Mouse (Mus musculus) kidney, embryonic 14.5 days (tissue): ENCODE measurements around the gene Tbx20. TPM values are rescaled to one million over a fixed set of nuclear protein-coding genes. Genes with fewer than 3 reads are reported as not detected.

ENCODE experiments used
- ATAC-seq: fragments of 200-750 bp; cut with Nextera tagmentation; 2 replicates; pipeline ENCODE4 v1.8.0; 2017; ENCODE audit warnings: moderate number of reproducible peaks, mild to moderate bottlenecking, moderate TSS enrichment, moderate library complexity; ENCODE audit not compliant: low FRiP score, low TSS enrichment
- H3K27ac ChIP-seq: fragments of 300-500 bp; sonication (generic); 2 replicates; pipeline ENCODE4 v1.5.1; 2014; ENCODE audit warnings: low read depth, mild to moderate bottlenecking, low read length, moderate library complexity, mixed read lengths
- H3K27me3 ChIP-seq: fragments of 300-500 bp; sonication (generic); 2 replicates; pipeline ENCODE4 v1.6.1; 2014; ENCODE audit warnings: mild to moderate bottlenecking, low read length; ENCODE audit not compliant: control insufficient read depth, insufficient read depth
- H3K36me3 ChIP-seq: fragments of 300-500 bp; sonication (generic); 2 replicates; pipeline ENCODE4 v1.6.1; 2014; ENCODE audit warnings: low read length, mixed read lengths; ENCODE audit not compliant: control insufficient read depth, insufficient read depth
- H3K4me1 ChIP-seq: fragments of 300-500 bp; sonication (generic); 2 replicates; pipeline ENCODE4 v1.6.1; 2014; ENCODE audit warnings: low read length, mixed read lengths; ENCODE audit not compliant: control insufficient read depth, insufficient read depth
- H3K4me2 ChIP-seq: fragments of 300-500 bp; sonication (generic); replicated peaks from 2 replicates; pipeline ENCODE4 v1.6.1; 2014; ENCODE audit warnings: low read depth, mild to moderate bottlenecking, low read length
- H3K4me3 ChIP-seq: fragments of 300-500 bp; sonication (generic); 2 replicates; pipeline ENCODE4 v1.5.1; 2014; ENCODE audit warnings: mild to moderate bottlenecking, low read length
- H3K9ac ChIP-seq: fragments of 300-500 bp; sonication (generic); 2 replicates; pipeline ENCODE4 v1.6.1; 2014; ENCODE audit warnings: low read depth, mild to moderate bottlenecking, low read length, moderate library complexity
- H3K9me3 ChIP-seq: fragments of 300-500 bp; sonication (generic); 2 replicates; pipeline ENCODE4 v1.6.1; 2016; ENCODE audit warnings: low read length; ENCODE audit not compliant: control insufficient read depth
- WGBS: fragments of 180-500 bp; shearing (Covaris S2); extraction: QIAGEN DNeasy Blood & Tissue Kit; methylation state at CpG from one replicate; pipeline ENCODE4 v1.1.7; 2014; 5-methylcytosine and 5-hydroxymethylcytosine counted together
- polyA plus RNA-seq: library from polyadenylated mRNA; unstranded; fragments of >200 nt; fragmentation: Nextera tagmentation; extraction: Ambion mirVana; gene quantifications from 2 replicates; pipeline ENCODE4 v1.2.1, GENCODE M21; 2014

Gene Tbx20
- polyA plus RNA-seq, 1 experiment from 2014 or later = not detected

DNA sequence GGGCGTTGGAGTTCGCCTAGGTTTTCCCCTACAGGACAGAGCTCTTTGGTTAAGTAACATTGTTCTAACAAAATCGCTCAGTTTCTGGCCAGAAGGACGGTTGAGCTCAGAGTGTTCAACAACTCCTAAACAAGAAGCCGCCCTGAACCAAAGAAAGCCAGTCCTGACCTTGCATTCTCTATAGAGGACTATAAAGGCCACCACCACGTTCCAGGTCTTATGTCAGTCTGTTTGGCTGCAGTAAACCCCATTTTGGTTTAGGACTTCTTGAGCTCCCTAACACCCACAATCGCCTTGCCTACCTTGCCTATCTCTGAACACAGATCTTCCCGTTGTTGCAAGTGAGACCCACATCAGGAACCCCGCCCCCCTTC lies 77.7 kb downstream of the Tbx20 start:
- WGBS = 12% methylated on average over 9 of the region's 9 CpGs

DNA sequence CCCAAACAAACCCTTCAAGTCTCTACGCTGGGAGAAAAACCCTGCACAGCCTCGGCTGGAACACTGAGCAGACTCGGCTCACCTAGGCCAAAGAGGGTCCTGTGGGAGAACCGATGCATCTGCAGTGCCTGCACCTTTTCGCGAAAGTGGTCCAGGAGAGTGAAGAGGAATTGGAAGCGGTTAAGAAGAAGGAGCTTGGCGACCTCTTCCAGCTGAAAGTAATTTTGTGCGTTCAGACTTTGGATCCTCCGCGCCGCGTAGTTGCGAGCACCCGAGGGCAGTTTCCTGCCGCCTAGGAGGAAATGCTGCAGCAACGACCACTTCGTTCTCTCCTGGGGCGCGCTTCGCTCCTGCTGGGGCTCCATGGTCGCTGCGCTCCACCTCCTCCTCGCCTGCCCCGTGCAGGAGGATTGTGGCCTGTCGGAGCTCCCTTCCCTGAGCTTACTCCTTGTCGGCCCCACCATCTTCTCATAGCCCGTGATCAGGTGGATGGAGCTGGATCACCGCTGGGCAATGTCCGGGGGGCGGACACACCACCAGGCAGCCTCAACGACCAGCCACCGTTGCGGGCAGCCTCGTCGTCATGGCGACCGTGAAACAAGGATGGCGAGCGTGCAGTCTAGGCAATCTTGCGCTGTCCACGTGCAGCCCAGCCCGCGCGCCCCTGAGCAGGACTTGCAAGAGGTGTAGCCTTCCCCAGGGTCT lies 78.3 kb downstream of the Tbx20 start, which contains the start of gene Dpy19l2:
TSS of gene Dpy19l2 (minus strand) at position 594 of the 705 bp plus-strand sequence.
- no peaks in the 10 kb centered on the region for H3K36me3 ChIP-seq
- H3K9ac ChIP-seq = peak within 1 kb of the TSS; percentile 23; the same call in 1 of the 2 replicates
- peaks cover 13% of the 10 kb centered on the region; the same call in 1 of the 2 replicates for H3K27me3 ChIP-seq
- WGBS = under 1% methylated on average over 45 of the region's 45 CpGs
- no peak within 1 kb of the TSS for H3K27ac ChIP-seq
- H3K9me3 ChIP-seq = no peaks in the 10 kb centered on the region
- peak within 1 kb of the TSS; percentile 45 for H3K4me3 ChIP-seq
- peak; percentile 93 for ATAC-seq
- peak within 1 kb of the TSS; percentile 91 for H3K4me2 ChIP-seq
- no peaks in the 10 kb centered on the region for H3K4me1 ChIP-seq

More for the DNA sequence above, 77.7 kb downstream of the Tbx20 start:
- Histone ChIP-seq H3K27me3 (peaks cover 13% of the 10 kb centered on the region; the same call in 1 of the 2 replicates), H3K9me3 (no peaks in the 10 kb centered on the region), H3K4me2 (peak overlapping the region; percentile 91), H3K4me1 (no peaks in the 10 kb centered on the region), H3K27ac (no peak overlapping the region), H3K4me3 (peak overlapping the region; percentile 45), H3K9ac (no peak overlapping the region), H3K36me3 (no peaks in the 10 kb centered on the region)
- ATAC-seq = no peak

Other genes starting within 250 kb of the Tbx20 start
- gene Cypt4, start 149.1 kb downstream of the Tbx20 start, polyA plus RNA-seq = not detected in 2 replicates
- gene Dpy19l2, start 78.0 kb downstream of the Tbx20 start, polyA plus RNA-seq = not detected in 2 replicates